Mouse (Mus musculus) monocyte, adult 59 days (primary cell): Measurements from ENCODE around the gene Pla2g4a. TPM values are rescaled to one million over a fixed set of nuclear protein-coding genes. Genes with fewer than 3 reads are reported as not detected.

ENCODE experiments used
- total RNA-seq, 2 experiments: library from RNA; stranded (reverse); gene quantifications; one replicate each; pipeline ENCODE4 v1.2.4; 2023

Pla2g4a gene
- 10 to 100 TPM; 34.2 to 35.8 TPM for total RNA-seq

DNA sequence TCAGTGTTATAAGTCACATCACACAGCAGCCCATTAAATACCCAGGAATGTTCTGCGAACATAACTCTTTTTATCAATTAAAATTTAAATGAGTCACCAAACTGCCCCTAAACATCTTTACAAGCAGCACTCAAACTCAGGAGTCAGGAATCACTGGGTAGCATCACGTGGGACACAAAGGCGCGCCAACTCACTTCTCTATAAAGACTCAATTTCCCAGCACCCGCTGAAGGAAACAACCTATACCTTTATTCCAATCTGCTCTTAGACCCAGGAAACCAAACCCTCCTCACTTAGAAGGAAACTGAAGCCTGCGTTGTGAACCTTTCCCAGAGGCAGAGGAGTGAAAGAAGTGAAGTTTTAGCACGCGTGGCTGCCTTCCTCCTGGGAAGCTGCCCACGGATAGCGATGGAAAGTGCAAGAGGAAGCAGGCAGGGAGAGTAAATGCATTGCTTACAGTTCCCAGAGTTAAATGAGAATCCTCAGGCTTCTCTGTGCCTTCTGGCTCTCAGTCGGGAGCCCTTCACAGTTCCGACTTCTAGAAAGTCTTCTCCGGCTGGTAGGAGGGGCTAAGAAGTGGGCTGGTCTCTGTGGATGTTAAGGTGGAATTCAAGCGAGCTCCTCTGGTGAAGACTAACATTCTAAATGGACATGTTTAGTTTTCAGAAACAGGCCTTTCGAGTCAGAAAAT, at the start of gene Pla2g4a:
TSS of gene Pla2g4a (minus strand) at position 557 of the 691 bp plus-strand sequence.

Other genes starting within 250 kb of the Pla2g4a start
- gene Ptgs2, start 138.7 kb upstream of the Pla2g4a start, total RNA-seq, result 10 to 100 TPM; 11.8 to 19.7 TPM